Mouse (Mus musculus) lung, postnatal 0 days (tissue): ENCODE measurements at regions not wholly inside any gene's neighbourhood (a gene's known extent, or its start where the extent isn't known, plus 50 kb on each side); places are given as distances from the start of the nearest gene placed in this dataset.

ENCODE experiments used
- CTCF ChIP-seq: IDR thresholded peaks from 2 replicates; pipeline ENCODE4 v1.5.1; 2016; ENCODE audit warnings: antibody characterized with exemption, mild to moderate bottlenecking
- EP300 ChIP-seq: IDR thresholded peaks from 2 replicates; pipeline ENCODE4 v1.6.1; 2016; ENCODE audit warnings: antibody characterized with exemption, mild to moderate bottlenecking, control low read depth

DNA sequence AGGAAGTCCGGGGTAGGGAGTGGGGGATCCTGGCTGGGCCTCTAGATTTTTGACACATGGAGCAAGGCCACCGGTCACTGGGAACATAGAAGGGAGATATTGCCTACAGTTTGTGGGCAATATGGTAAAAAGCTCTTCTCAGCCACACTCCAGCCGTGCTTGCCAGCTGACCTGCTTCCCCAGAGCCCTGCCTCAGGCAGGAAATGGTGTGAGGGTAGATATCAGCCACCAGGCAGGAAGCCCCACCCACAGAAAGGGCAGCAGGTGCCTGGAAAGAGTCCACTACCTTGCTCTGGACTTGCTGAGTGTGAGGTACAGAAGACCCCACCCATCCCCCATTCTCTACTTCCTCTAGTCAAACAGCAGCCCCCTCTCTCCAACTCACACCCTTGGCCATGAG is 128.1 kb downstream of the Psmg1 start:
- no peak for TF ChIP-seq CTCF
- TF ChIP-seq EP300 = peak; percentile 46; the same call in 1 of the 2 replicates
